Mouse (Mus musculus) T-helper 1 cell (primary cell): ENCODE results near the gene Fermt3.

ENCODE experiments used
- in situ Hi-C: fragments of 300-600 bp; cut with MboI, MseI; formaldehyde crosslinking; loops from one replicate; pipeline ENCODE4 v1.15.1; 2025; ENCODE audit warnings: high pct_unique_total_duplicates

The Fermt3 gene

DNA sequence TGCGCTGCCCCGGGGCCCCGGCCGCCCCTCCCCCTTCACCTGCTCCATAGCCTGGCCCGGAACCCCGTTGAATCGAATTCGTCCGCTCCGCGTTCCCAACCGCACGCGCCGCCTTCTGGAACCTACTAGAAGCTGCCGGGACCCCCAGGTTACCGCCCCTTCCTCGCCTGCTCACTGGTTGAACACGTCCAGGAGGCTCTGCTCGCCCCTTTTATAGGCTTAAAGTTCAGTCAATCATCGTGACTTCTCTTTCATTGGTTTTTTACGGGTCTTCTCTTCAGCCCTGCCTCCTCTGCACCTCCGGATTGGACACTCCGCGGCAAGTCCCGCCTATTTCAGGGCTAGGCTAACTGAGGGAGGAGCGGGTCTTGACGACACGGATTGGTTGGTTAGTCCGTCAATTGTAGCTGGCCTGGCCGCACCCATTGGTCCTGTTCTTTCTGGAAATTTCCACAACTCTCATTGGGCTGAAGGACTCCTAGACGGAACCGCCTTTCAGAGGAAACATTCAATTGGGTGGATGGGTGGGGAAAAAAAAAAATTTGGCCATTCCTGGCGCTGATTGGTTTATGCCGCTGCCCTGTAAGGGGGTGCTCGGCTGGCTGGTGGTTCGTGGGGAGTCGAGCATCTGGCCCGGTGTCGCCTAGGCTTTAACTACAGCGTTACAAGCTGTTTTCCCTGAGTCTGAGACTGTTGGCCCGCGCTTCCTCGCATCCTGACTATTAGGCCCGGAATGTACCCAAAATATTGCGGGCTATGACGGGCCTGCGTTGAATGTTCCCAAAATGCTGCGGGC, 20.8 kb upstream of the Fermt3 start, which contains the start of gene Stip1:
TSS of gene Stip1 (minus strand) at position 127 of the 796 bp plus-strand sequence.
- in situ Hi-C loops = loop anchor here (10.0 to 25.0 kb wide), 2 partner anchors 1697 to 1865 kb away; partner anchors contain the start of genes 1700092M07Rik, Stx5a and Wdr74

DNA sequence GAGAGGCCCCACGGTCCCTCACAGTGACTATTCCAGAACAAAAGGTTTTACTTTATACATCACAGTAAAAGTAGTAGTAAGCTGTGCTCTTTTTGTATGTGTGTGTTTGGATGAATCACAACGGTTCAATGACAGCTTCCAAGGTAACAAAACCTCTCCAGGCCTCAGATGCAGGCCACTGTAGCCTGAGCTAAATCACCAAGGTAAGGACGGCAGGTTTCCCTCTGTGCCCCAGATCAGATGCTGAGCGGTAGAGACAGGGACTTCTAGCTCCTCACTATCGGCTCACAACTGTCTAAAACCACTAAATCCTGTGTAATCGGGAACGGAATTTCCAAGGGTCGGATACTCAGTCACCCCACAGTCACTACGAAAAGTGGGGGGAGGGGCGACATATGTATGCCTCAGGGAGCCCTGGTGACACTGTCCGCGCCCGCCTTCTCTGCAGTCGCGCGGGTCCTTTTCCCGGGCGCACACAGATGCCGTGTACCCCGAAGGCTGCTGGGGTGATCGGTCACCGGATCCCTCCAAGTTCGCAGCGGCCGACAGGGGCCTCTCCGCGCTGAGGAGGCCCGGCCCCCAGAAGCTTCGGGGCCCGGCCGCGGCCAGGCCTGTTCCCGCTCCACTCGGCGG, 19.9 kb upstream of the Fermt3 start:
- in situ Hi-C loops = loop anchor here (10.0 to 25.0 kb wide), 2 partner anchors 1698 to 1866 kb away; partner anchors contain the start of genes 1700092M07Rik, Stx5a and Wdr74

DNA sequence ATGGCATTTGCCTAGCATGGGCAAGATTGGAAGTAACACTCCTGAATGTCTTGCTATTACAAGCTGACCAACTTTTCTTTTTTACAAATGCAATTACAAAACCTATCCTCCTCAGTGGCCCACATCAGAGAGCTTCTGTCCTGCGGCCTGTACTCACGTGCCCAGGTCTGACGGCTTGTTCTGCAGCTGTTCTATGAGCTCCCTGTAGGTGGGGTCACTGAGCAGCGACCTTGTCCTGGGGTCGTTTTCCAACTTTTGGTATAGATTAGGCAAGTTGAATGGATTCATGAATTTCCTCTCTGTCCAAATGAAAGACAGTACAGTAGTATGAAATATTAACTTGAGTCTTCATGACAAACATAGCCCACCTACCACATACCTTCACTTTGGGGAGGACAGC, 14.7 kb upstream of the Fermt3 start:
- in situ Hi-C loops = loop anchor here (10.0 to 25.0 kb wide), 2 partner anchors 1703 to 1871 kb away; partner anchors contain the start of genes 1700092M07Rik, Stx5a and Wdr74

DNA sequence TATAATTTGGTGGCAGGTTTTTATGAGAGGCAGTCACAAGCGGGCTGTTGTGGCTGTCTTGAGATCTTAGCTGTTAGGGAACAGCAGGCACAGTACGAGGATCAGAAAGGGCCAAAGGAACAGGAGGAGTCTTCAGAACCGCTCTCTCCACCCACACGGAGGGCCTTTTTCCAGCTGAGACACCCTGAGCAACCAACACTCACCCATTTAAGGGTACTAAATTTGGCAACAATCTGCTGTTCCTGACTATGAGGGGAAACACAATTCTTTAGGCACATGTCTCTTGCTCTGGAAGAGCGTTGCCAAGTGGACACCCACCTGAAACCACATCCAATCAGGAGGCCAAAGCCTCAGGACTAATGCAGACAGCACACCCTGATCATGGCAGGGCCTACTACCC, 10.3 kb upstream of the Fermt3 start:
- in situ Hi-C loops = loop anchor here (25.0 kb wide), 1 partner anchor 1708 kb away; the partner anchor contains the start of genes 1700092M07Rik, Stx5a and Wdr74

DNA sequence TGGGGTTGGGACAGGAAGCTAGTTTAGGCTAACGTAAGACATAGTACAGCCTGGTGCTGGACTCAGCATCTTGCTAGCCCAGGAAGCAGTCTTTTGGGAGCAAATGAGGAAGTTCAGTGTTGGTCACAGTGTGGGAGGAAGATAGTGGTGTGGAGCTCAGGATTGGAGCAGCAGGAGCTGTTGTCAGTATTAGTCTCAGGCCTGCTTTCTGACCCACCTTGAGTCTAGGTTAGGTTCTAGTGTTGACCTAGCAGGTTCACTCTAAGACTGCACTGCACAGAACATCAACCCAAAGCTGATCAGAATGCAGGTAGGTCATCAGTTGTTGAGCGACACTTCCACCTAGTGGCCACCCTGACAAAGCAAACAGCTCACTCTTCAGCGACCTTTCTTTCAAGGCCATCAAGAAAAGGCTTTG, 964 bp upstream of the Fermt3 start:
- in situ Hi-C loops = loop anchor here (5.0 kb wide), 1 partner anchor 163 kb away; the partner anchor contains the start of gene Ccdc88b

DNA sequence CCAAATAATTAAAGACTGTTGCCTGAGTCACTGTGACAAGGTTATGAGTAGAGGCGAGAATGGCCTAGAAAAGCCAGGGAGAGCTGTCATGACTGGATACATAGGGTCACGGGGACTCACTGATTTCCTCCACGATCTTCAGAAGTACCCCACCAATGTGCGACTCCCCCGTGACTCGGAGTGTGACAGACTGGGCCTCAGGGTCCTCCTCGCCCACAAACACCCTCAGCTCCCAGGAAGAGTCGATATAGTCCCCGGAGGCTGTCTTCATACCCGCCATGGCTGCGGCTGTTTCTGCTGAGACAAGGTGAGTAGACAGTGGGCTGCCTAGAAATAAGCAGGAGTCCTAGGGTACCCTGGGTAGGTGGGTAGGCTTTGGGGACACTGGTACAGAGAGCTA, 723 bp downstream of the Fermt3 start:
- in situ Hi-C loops = loop anchor here (5.0 kb wide), 1 partner anchor 41 kb away; the partner anchor contains the start of gene Plcb3

DNA sequence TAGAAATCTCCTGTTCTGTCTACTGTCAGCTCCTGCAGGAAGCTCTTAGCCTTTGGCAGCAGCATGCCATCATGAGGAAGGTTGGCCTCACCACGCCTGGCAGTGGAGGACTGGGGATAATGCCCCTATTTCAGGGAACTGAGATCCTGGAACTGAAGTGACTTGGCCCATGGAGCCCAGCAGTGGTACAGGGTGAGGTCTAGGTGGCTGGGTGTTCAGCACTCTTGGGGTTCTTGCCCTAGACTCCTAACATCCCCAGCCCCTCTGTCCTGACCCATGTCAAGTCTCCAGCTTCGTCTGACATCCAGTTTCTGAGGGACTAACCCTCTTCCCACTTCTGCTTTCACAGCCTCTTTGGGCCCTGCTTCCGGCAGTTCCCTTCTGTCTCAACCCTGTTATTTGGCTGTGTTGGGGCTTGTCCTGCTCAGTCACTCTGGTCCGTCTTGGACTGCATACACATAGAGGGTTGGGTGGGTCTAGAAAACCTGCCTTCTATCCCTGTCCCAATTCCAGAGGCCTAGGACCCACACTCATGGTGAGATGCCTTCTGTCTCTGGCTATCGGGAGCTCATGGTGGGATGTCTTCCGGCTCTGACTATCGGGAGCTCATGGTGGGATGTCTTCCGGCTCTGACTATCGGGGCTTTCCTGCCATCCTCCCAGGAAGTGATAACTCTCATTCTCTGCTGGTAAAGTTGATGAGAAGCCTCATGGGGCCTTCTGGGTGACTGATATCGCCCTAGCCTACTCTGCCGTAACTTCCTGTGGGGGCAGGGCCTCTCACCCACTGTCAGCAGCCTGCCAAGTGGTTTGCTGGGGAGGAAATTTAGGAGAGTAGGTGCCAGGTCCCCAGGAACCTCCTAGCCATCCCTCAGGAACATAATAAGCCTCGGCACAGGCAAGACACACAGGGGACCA, 1.5 kb downstream of the Fermt3 start:
- in situ Hi-C loops = loop anchor here (5.0 kb wide), 1 partner anchor 40 kb away; the partner anchor contains the start of gene Plcb3

DNA sequence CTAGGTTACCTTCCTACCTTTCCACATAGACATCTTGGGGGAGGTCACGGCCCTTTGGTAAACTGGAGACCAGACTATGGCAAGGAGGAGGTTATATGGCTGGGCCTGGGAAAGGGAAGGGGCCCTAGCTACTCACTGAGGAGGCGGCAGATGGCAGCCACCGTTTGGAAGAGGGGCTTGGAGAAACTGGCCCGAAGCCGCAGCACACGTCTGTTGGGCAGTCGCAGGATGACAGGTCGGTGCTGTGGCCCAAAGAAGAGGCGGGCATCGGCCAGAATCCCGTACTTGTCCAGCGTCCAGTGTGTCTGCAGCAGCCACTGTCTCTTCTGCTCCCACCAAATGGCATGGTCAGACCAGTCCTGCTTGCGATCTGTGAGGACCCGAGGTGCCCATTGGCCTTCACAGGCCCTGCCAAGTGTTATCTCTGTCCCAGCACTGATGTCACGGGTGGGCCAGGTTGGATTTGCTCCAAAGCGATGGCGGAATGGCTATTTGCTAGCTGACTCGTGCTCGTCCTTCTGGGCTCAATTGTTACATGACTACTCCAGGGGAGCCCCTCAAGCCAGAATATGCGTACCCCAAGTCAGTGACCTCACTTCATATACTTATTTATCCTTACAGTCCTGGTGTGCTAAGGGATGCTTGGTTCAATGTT, 4.7 kb downstream of the Fermt3 start:
- in situ Hi-C loops = loop anchor here (5.0 kb wide), 1 partner anchor 37 kb away; the partner anchor contains the start of gene Plcb3

DNA sequence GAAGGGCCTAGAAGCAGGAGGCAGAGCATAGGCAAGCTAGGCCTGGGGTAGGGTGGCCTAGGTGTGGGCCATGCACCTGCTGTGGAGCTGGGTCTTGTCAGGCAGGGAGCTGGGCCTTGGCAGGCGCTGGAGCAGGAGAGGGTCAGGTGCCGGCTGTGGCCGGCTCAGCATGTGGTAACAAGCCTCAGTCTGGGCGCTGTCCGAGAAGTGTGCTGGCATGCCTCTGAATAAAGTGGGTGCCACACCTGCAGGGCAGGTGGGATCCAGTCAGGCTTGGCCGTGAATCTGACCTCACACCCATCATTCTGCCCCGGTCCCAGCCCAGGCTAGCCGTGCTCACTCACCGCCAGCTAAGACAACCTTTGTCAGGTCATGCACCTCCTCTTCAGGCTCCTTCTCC, 5.3 kb downstream of the Fermt3 start:
- in situ Hi-C loops = no loop called here

DNA sequence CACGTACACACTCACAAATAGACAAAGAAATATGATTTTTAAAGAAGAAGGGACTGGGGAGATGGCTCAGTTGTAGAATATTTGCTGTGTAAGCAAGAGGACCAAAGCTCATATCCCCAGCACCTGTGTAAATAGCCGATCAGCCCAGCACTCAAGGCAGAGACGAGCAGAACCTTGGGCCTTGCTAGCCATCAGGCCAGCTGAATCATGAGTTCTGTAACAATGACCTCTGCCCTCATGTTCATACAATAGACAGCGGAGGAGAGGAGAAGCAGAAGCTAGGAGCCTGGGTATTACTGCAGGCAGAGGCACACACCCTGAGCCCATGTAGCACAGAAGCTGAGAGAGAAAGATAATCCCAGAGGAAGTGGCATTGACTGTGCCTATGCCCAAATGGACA, 6.8 kb downstream of the Fermt3 start:
- in situ Hi-C loops = no loop called here

DNA sequence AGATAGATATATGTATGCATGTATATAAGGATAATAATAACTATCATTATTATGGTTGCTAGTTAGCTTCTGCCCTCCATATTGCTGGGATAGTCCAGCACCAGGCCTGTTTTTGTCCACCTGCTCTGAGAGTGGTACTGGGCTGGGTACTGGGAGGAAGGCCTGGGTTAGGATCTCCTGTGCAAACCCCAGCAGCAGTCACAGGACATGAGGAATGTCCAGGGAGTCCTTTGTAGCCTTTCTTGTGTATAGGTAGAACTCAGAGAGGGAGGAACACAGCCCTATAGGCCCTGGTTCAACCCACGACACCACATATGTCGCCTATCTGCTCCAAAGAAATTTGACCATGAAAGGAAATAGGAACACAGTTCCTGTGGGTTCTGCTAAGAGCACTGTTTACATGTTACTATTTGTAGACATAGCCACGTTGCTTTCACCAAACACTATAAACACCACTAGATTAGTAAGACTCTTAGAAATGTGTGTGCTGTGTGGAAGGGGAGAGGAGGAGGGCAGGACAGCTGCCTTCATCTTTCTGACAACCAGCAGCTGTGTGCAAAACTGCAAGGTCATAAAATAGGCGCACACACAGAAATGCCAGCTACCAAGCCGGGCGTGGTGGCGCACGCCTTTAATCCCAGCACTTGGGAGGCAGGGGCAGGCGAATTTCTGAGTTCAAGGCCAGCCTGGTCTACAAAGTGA, 12.2 kb downstream of the Fermt3 start:
- in situ Hi-C loops = loop anchor here (10.0 kb wide), 1 partner anchor 352 kb away; no protein-coding TSS in a partner anchor

DNA sequence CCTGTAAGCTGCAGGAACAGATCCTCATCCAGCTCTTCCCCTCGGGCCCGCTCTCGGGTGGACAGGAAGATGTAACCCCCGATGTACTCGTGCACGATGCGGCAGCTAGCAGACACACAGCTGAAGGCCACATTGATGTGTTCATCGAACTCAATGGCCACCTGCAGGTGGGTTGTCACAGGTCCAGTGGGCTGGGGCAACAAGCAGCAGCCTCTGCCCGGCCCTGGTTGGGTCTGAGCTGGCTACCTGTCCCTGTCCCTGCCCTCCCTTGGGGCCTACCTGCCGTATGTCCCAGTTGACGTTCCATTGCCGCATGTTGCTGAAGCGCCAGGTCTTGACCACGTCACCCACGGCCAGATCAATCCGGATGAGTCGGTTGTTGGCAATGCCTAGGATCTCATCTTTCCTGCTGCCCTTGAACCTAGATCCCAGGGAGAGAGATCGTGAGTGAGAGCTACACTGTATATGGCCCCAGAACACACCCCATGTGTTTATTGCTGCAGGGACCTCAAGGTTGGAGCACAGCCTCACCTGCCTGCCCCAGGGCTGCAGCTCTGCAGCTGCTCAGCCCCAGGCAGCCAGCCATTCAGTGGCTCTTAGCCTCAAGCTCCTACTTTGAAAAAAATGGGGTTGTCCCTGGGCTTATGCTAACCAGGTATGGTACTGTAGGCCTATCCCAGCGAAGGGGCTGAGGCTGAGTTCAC, 19.8 kb downstream of the Fermt3 start:
- in situ Hi-C loops = loop anchor here (10.0 kb wide), 1 partner anchor 345 kb away; no protein-coding TSS in a partner anchor

DNA sequence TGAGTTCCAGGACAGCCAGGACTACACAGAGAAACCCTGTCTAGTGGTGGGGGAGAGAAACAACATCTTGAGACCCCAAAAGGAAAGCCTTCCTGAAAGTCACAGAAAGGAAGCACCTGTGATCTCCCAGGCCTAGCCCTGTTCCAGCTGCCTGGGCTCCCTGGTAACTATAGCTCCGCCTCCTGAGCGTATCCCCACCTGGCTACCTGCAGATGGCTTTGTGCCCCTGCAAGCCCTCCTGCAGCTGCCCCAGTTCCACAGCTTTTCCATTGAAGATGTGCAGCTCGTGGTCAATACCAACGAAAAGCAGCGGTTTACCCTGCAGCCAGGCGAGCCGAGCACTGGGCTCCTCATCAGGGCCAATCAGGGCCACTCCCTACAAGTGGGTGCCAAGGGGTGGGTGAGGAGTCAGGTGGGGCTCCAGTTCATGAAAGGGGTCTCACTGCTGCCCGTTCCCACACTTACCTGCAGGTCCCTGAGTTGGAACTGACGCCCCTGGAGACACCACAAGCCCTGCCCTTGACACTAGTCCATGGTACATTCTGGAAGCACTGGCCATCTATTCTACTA, 21.5 kb downstream of the Fermt3 start:
- in situ Hi-C loops = no loop called here

DNA sequence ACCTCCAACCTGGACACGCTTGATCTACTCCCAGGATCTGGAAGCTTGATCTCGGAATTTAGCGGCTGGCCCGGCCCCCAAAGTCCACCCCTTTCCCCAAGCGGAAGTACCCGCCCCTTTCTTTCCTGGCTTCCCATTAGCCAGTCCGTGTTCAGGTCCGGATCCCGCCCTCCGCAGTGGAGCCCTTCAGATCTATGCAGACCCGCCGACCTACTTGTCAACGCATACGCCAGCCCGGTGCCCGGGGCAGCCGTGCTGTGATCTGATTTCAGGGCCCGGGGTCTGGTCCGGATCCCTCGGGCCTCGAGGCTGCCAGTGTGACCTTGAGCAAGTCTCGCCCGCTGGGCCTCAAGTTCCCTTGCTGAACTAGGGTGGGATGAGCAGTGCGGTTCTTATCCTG, 23.3 kb downstream of the Fermt3 start, which contains the start of the genes Nudt22 and Trpt1:
TSS of gene Nudt22 (minus strand) at position 112 of the 400 bp plus-strand sequence.
TSS of gene Trpt1 (plus strand) at position 126 of the 400 bp plus-strand sequence.
- in situ Hi-C loops = no loop called here

DNA sequence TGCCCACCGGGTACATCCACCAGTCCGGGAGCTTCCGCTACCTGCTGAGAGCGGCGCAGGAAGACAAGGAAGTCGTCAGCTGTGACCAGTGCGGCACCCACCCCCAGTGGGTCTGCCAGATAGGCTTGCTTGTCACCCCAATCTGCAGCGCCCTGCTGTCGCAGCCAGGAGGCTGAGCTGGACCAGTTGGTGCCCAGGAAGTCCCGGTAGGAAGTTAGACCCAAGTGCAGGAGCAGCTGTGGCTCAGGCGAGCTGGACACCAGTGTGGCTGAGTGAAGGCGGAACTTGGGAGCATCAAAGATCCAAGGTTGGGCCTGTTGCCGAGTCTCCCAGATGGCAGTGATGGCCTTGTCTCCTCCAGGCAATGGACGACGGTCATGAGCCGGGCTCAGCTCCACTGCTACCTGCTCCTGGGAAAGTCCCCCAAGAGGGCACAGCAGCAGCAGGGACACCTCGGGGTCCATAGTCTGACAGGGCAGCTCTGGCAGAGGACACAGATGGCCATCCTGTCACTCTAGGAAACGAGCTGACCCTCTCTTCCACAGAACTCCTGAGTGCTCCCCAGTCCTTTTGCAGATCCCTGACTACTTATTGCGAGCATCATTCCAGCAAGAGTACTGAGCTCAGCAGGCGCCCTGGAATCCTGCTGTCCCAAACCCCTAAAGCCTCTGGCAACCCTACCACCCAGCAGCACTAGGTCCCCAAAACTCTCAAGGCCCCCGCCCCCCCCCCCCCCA, 23.8 kb downstream of the Fermt3 start:
- in situ Hi-C loops = no loop called here

DNA sequence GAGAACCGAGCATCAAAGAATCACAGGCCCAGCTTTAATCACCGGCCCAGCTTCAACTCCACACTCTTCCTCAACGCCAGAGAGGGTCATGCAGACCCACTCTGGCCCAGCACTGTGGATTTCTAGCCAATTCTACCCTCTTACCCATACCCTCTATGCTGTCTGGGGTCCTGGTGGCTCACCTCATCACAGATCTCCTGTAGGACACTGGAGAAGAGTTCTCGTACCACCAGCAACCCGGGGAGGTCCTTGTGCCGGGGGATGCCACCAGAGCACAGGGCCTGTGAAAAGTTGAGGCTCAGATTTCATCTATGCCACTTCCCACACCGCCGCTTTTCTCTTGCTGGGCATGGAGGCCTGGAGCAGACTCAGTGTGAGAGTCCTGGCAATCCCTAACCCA, 24.8 kb downstream of the Fermt3 start:
- in situ Hi-C loops = no loop called here

DNA sequence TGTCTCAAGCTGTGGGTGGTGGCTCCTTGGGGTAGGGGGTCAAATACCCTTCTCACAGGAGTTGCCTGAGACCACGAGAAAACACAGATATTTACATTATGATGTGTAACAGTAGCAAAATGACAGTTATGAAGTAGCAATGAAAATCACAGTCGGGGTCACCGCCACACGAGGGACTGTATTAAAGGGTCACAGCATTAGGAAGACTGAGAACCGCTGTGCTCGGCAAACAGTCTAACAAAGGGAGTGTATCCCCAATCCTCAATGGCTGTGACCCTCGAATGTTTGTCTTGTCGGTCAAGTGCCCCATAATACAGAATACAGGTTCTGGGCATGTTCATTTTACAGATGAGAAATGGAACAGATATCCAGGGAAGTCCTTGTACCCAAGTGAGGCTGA, 25.3 kb downstream of the Fermt3 start:
- in situ Hi-C loops = no loop called here
